Mouse (Mus musculus): Measurements from ENCODE around the gene Abca13.

Abca13 gene

GRCm38 (mm10) chr11:9731300-9731699, 539.6 kb downstream of the Abca13 start:
- no peak for DNase-seq
